Mouse (Mus musculus) right cerebral cortex, postnatal 25 days (tissue): ENCODE measurements around the gene Ppp1r3d.

Experiments
- DNase-seq: peaks from one replicate; pipeline ENCODE4 v3.0.0; 2022

The Ppp1r3d gene

GRCm38 (mm10) chr2:178414261-178415149 is at the start of gene Ppp1r3d, which contains the start of gene Fam217b:
Ppp1r3d (minus strand) TSS chr2:178414472.
Fam217b (plus strand) TSS chr2:178414524.
- DNase-seq, result peak; percentile 81

GRCm38 (mm10) chr2:178460353-178460752 is 46.1 kb upstream of the Ppp1r3d start:
- no peak for DNase-seq

GRCm38 (mm10) chr2:178457414-178457813 is 43.1 kb upstream of the Ppp1r3d start:
- no peak for DNase-seq

- peak; percentile 7 for DNase-seq
Observed at GRCm38 (mm10) chr2:178454664-178455516, 40.6 kb upstream of the Ppp1r3d start.

- no peak for DNase-seq
Observed at GRCm38 (mm10) chr2:178450961-178451360, 36.7 kb upstream of the Ppp1r3d start.

GRCm38 (mm10) chr2:178450236-178450635 is 36.0 kb upstream of the Ppp1r3d start:
- DNase-seq, result no peak

- no peak for DNase-seq
Observed at GRCm38 (mm10) chr2:178449386-178449785, 35.1 kb upstream of the Ppp1r3d start.

GRCm38 (mm10) chr2:178437311-178437710 is 23.0 kb upstream of the Ppp1r3d start:
- no peak for DNase-seq

- DNase-seq, result no peak
Observed at GRCm38 (mm10) chr2:178433903-178434302, 19.6 kb upstream of the Ppp1r3d start.

GRCm38 (mm10) chr2:178433495-178433894 is 19.2 kb upstream of the Ppp1r3d start:
- no peak for DNase-seq

GRCm38 (mm10) chr2:178430231-178430630 is 16.0 kb upstream of the Ppp1r3d start, which contains the start of gene Cdh26:
Cdh26 (plus strand) TSS chr2:178430531.
- no peak for DNase-seq

GRCm38 (mm10) chr2:178429426-178429825 is 15.2 kb upstream of the Ppp1r3d start:
- DNase-seq, result no peak

- DNase-seq, result no peak
Observed at GRCm38 (mm10) chr2:178428676-178429075, 14.4 kb upstream of the Ppp1r3d start.

GRCm38 (mm10) chr2:178428183-178428582 is 13.9 kb upstream of the Ppp1r3d start:
- DNase-seq, result no peak

- DNase-seq, result no peak
Observed at GRCm38 (mm10) chr2:178427181-178427580, 12.9 kb upstream of the Ppp1r3d start.

- DNase-seq, result no peak
Observed at GRCm38 (mm10) chr2:178426229-178426628, 12.0 kb upstream of the Ppp1r3d start.

- no peak for DNase-seq
Observed at GRCm38 (mm10) chr2:178423223-178423622, 9.0 kb upstream of the Ppp1r3d start.

GRCm38 (mm10) chr2:178422186-178422585 is 7.9 kb upstream of the Ppp1r3d start:
- DNase-seq, result no peak

- DNase-seq, result no peak
Observed at GRCm38 (mm10) chr2:178421603-178422002, 7.3 kb upstream of the Ppp1r3d start.

GRCm38 (mm10) chr2:178420576-178420975 is 6.3 kb upstream of the Ppp1r3d start:
- no peak for DNase-seq

- no peak for DNase-seq
Observed at GRCm38 (mm10) chr2:178416970-178417369, 2.7 kb upstream of the Ppp1r3d start.

- no peak for DNase-seq
Observed at GRCm38 (mm10) chr2:178416427-178416826, 2.2 kb upstream of the Ppp1r3d start.

GRCm38 (mm10) chr2:178415150-178415448 is 827 bp upstream of the Ppp1r3d start:
- no peak for DNase-seq
